In genomic region chr6:6313171-6313570, GRCm38 (mm10) we compare ENCODE assay signal across 12 mouse cellular contexts.
"Had no signal": no experiment of that assay in that cellular context is flagged by ENCODE, and none has a peak within 500 bp of the region (broad histone marks: within the 10 kb centered on the region; RNA-seq: fewer than 3 reads in every experiment).

No protein-coding gene starts in this region.

- DNase-seq: kidney, adult 18-20 months; kidney, adult 9 months; kidney, postnatal 14 days; kidney, postnatal 4 days; liver; lung, adult 18-20 months; lung, postnatal 10 days; lung, postnatal 36 days; midbrain, embryonic 14.5 days; spleen, adult 18-20 months; thymus, adult 18-20 months; thymus, postnatal 36 days had no signal
